ENCODE assay signal across 27 mouse cellular contexts in the genomic region with DNA sequence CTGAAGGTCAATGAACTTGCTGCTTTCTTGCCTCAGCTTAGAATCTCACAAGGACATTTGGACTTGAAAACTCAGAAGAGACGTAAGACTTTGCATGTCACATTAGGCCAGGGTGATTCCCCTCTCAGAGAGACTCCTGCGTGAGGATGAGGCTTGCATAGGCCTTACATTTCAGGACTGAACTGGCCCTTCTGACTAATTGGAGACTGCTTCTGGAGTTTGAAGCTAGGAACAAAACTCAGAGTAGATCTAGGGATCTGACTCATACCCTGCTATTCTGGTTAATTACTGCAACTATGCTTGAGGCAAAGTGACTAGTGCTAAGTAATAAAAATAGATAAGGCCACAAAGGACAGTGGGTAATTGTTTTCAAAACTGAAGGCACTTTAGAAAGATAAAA.
"Had no signal": no experiment of that assay in that cellular context is flagged by ENCODE, and none has a peak within 500 bp of the region (broad histone marks: within the 10 kb centered on the region; RNA-seq: fewer than 3 reads in every experiment).

No protein-coding gene starts in this region.

- ATAC-seq: hindbrain, embryonic 16.5 days; inflammation-experienced regulatory T-cells, adult 6 months; intestine, embryonic 15.5 days; intestine, postnatal 0 days; liver, embryonic 12.5 days had no signal

- H3K27me3 ChIP-seq: heart, embryonic 13.5 days; heart, embryonic 15.5 days; hindbrain, embryonic 12.5 days; intestine, embryonic 15.5 days; limb, embryonic 13.5 days; limb, embryonic 15.5 days; liver, embryonic 12.5 days had no signal

- H3K27ac ChIP-seq: gastrocnemius, adult 2 months; heart, adult 2 months; heart, embryonic 13.5 days; heart, embryonic 15.5 days; hindbrain, embryonic 10.5 days; hindbrain, embryonic 12.5 days; hindbrain, embryonic 14.5 days; intestine, embryonic 15.5 days; limb, embryonic 13.5 days; limb, embryonic 15.5 days; liver, embryonic 12.5 days; liver, embryonic 14.5 days had no signal

- DNase-seq: gastrocnemius, adult 2 months; gastrocnemius, postnatal 10 days; gastrocnemius, postnatal 25 days; heart, adult 2 months; heart, postnatal 14 days; heart, postnatal 4 days; kidney, adult 18-20 months; kidney, adult 8-10 months; kidney, postnatal 10 days; kidney, postnatal 25 days; kidney, postnatal 4 days; layer of hippocampus, adult 9-11 months; layer of hippocampus, postnatal 36 days; left cerebral cortex, postnatal 4 days had no signal

- H3K4me3 ChIP-seq: gastrocnemius, adult 2 months; heart, adult 2 months; heart, embryonic 13.5 days; heart, embryonic 15.5 days; hindbrain, embryonic 10.5 days; hindbrain, embryonic 12.5 days; intestine, embryonic 15.5 days; limb, embryonic 13.5 days; limb, embryonic 15.5 days; liver, embryonic 12.5 days had no signal

- H3K4me1 ChIP-seq: heart, embryonic 13.5 days; heart, embryonic 15.5 days; hindbrain, embryonic 10.5 days; hindbrain, embryonic 12.5 days; intestine, embryonic 15.5 days; limb, embryonic 15.5 days; liver, embryonic 12.5 days had no signal
